Mouse (Mus musculus) cerebellum, adult 8-10 months (tissue): ENCODE results near the gene Sart1.
A peak's percentile ranks its signal among the peaks of the same experiment; 100 is the strongest.
"Not testable (repeated sequence)": the region's sequence is repeated elsewhere in the genome, so short reads cannot be mapped to it uniquely, and the experiment has no call there.

Source experiments
- DNase-seq: peaks from one replicate; pipeline ENCODE4 v3.0.0; 2022

The Sart1 gene

GRCm38 (mm10) chr19:5367053-5367359, 21.5 kb downstream of the Sart1 start, which contains the start of gene Banf1:
Banf1 (minus strand) TSS chr19:5367168.
- DNase-seq = no peak

DNA sequence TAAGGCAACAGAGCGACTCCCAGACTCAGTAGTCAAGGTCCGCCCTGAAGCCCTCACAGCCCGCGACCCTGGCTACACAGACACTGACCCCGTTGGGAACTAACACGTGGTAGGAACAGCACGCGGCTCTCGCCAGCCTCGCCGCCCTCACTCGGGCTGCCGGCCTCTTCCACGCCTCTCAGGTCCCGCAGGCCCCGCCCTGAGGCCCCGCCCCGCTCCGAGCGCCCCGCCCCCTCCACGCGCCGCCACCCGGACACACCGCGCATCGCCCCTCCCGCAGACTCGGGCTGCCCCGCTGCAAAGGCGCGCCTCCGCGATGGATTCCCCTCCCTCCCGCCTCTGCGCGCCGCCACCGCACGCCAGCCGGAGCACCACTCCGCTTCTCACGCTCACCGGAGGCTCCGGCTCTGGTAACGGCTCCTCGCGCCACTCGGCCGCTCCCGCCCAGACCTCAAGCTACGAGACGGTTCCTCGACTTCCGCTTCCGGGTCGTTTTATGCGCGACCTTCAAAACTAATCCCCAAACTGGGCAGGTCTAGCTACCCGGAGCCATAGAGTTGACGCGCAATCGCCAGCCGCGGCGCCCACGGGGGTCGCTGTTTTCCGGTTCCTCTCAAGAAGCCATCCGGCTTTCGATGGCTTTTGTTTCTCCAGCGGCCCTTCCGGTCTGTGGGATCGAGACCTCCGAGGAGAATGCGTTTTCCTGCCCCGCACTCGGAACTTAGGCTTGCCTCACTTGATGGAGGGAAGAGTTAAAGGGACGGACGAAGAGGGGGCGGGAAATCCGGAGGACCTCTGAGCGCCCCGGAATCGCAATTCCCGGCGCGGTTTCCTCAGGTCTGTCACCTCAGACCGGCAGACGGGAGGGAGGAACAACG, 22.1 kb downstream of the Sart1 start, which contains the start of gene Eif1ad:
Gene Eif1ad, plus strand, starts transcription at position 567 of the 878 bp plus-strand sequence.
- peak; percentile 97 for DNase-seq

- DNase-seq = no peak
These were observed 22.8 kb downstream of the Sart1 start for GRCm38 (mm10) chr19:5365751-5366150.

- DNase-seq = no peak
These were observed 24.4 kb downstream of the Sart1 start for GRCm38 (mm10) chr19:5364124-5364523.

GRCm38 (mm10) chr19:5362186-5362585, 26.3 kb downstream of the Sart1 start:
- DNase-seq = no peak

DNA sequence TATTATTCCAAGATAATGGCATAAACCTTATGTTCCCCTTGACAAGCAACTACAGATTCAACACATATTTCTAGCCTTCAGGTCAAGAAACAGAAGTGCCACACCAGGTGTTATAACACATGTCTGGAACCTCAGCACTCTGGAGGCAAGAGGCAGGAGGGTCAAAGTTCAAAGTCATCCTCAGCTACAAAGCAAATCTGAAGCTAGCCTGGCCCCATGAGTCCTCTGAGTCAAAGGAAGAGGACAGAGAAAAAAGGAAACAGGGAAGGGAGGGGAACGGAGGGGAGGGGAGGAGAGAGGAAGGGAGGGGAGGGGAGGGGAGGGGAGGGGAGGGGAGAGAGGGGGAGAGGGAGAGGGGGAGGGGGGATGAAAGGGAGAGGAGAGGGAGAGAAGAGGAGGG, 32.4 kb downstream of the Sart1 start:
- DNase-seq = no peak

DNA sequence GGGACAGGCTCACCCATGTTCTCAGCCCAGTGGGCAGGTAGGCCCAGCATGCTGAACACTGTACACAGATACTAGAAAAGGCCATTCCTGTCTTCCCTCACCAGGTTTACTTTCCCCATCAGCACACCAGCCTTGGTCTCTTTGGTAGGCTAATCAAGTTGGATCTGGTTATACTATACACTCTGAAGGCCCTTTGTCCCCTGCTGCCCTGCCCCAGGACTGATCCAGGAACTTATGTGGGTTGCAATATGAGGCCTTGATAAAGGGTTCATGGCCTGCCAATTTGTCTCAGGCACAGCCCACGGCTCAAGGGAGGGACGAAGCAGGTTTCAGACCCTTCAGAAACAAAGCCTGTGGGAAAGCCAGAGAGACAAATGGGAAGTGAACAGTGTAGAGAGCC, 34.9 kb downstream of the Sart1 start:
- no peak for DNase-seq

DNA sequence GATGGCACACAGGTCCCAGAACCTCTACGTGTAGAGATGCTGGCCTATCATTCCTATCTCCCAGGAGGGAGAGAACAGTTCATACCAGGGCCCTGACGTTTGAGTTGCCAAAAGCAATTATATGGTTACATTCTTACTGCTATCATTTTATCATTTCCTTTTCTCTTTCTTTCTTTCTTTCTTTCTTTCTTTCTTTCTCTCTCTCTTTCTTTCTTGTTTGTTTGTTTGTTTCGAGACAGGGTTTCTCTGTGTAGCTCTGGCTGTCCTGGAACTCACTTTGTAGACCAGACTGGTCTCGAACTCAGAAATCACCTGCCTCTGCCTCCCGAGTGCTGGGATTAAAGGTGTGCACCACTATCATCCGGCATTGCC, 39.0 kb downstream of the Sart1 start, which contains the start of gene Cst6:
Gene Cst6, minus strand, starts transcription at position 73 of the 372 bp plus-strand sequence.
- DNase-seq = not testable (repeated sequence)

GRCm38 (mm10) chr19:5348526-5349501, 39.7 kb downstream of the Sart1 start:
- peak; percentile 62 for DNase-seq

DNA sequence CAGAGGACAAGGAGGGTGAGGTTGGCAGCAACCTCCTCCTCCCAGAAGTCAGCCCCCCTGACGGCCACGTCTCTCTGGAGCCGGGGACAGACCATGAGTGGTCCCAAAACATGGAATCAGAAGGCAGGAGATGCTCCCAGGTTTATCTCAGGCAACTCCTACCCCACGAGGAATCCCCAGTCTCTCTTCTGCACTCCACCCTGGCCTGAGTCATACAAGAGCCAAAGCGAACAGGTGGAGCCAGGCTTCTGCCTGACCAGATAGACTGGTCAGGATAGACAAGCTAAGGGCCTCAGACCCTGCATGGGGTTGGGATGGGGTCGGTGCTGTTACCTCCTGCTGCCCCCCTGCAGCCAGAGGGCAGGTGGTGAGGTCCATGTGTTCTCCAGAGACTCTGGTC, 40.4 kb downstream of the Sart1 start:
- no peak for DNase-seq

DNA sequence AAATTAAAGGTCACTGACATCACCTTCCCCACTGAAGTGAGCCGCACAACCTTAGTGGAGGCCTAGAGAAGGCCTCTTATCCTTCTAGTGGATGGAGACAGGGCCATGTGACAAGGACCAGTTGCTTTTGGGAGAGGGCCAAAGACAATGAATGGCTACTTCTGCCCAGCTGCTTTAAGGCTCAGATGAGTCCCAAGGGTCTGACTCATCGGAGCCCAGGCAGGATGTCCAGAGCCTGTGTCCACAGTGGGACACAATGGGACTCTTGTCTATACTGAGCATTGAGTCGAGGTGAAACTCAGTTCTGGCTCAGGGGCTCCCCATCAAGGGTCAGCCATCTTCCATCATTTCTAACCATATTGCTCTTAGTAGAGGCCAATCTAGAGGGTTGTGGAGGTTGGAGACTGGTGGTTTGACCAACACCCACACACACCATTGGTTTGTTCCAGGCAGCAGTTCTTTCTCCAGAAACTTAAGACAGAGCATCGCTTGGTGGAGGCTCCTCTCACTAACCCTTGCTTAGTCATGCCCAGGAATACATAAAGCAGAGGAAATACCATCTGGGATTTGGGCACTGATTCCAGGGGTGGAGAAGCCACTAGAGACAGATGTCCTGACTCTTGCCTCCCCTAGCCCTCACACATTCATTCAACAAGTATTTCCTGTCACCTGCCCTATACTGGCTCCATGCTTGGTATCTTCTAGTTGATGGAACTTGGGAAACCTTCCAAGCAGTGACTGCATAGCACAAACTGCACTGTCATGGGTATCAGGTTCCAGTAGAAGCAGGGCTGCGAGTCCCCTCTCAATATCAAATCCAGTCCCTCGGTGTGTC, 43.0 kb downstream of the Sart1 start:
- no peak for DNase-seq

DNA sequence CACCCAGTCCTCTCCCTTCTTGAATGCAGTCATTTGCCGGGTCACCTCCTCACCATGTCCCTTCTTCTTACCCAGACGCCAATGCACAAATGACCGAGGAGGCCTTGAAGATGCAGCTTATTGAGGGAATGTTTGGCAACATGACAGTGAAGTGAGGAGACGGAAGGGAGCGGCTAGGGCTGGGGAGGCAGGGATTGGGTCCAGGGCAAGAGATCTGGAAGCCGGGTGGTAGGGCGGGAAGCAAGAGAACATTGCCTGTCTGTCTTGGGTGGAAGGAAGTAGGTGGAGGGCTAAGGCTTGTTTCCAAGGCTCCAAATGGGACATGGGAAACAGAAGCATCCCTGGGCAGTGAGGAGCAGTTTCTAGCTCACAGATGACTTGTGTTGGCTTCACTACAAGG, 47.1 kb downstream of the Sart1 start:
- DNase-seq = no peak

GRCm38 (mm10) chr19:5337975-5338374, 50.5 kb downstream of the Sart1 start:
- peak; percentile 77 for DNase-seq

DNA sequence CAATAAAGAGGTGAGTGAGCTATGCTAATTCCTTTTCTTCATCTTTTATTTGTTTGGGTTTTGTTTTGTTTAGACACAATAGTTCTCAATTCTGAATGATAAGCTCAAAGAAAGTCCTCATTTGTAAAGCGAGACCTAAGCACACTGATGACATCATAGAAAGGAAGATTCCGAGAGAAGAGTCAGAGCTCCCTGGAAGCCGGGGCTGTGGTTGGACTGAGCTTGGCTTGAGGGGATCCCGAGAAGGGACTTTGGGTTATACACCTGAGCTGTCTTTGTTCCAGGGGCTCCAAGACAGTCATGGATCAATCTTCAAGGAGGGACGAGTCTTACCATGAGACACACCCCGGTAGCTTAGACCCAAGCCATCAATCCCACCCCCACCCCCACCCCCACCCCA, 53.1 kb downstream of the Sart1 start, which contains the start of gene Catsper1:
Gene Catsper1, plus strand, starts transcription at position 301 of the 400 bp plus-strand sequence.
- no peak for DNase-seq

GRCm38 (mm10) chr19:5334741-5335140, 53.8 kb downstream of the Sart1 start:
- DNase-seq = no peak

DNA sequence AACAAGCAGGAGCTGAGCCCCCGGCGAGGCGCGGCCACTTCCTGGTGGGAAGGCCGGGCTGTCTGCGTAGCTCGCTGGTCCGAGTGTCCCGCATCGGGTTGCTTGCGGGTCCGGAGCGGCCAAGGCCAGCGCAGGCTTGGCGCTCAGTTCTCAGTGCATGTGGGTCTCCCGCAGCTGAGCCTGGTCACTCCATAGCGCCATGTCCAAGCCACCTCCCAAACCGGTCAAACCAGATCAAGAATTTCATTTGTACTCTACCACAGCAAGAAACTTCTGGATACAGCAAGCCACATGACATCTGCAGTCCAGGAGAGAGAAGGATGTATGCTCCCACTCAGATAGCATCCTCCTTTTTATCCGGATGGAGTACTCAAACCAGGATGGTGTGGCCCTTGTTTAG, 60.5 kb downstream of the Sart1 start:
- DNase-seq = no peak
